Mouse (Mus musculus) neutrophil, adult 65 days (primary cell): ENCODE results near the gene Cib3. TPM values are rescaled to one million over a fixed set of nuclear protein-coding genes. Genes with fewer than 3 reads are reported as not detected.

Experiments used
- total RNA-seq: library from RNA; stranded (reverse); gene quantifications from 2 replicates; pipeline ENCODE4 v1.2.4, GENCODE M21; 2023

The Cib3 gene
- 0.88 and 1.3 TPM in 2 replicates for total RNA-seq

GRCm38 (mm10) chr8:72212751-72213150 lies at the start of gene Cib3:
Cib3 (minus strand) TSS chr8:72212837.

GRCm38 (mm10) chr8:72239499-72240402 lies 27.1 kb upstream of the Cib3 start, which contains the start of gene Ap1m1:
Ap1m1 (plus strand) TSS chr8:72240018.

GRCm38 (mm10) chr8:72219541-72220363 lies 7.1 kb upstream of the Cib3 start, which contains the start of gene Fam32a:
Fam32a (plus strand) TSS chr8:72219730.

DNA sequence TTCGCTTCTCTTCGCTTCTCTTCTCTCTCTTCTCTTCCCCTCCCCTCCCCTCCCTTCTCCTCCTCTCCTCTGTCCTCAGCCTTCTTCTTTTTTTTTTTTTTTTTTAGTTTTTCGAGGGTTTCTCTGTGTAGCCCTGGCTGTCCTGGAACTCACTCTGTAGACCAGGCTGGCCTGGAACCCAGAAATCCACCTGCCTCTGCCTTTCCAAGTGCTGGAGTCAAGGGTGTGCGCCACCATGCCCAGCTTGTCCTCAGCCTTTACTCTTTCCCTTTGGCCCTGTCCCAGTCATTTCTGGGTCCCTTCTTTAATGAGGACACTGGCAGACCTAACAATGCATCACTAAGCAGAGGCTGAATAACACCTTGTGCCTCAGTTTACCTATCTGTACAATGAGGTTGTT lies 899 bp upstream of the Cib3 start, which contains the start of gene Gm11034:
Gm11034 (minus strand) TSS at position 101 of the 400 bp plus-strand sequence.

DNA sequence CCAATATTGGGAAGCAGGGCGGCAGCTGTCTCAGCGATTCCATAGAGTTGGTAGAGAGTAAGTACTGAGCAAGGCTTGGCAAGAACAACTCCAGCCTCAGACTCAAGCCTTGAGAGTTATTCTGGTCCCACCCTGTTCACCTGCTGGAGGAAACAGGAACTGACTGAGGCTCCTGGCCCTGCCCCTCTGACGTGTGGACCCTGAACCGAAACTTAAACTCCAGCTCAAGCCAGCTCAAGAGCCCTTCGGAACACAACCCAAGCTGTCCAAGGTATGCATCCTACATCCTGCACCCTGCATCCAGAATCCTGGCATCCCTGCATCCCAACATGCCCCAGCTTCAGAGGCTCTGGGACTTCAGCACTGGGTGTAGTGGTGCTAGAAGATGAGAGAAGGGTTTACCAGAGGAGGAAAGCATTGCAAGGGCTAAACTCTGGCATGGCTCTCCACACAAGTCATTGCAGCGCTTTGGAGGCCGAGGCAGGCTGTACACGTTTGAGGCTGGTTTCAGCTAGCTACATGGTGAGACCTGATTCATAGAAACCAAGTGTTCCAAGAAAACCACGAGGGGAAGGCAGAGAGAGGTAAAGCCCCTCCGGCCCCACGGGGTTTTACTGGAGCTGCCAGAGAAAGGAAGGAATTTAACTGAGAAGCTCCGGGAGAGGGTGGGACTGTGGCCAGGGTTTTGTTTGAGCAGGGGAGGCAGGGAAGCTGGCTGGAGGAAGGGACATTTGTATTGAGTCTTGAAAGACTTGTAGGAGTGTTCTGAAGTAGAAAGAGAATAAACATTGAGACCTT lies 23.0 kb downstream of the Cib3 start, which contains the start of gene Hsh2d:
Hsh2d (plus strand) TSS at position 222 of the 798 bp plus-strand sequence.

GRCm38 (mm10) chr8:72160707-72161697 lies 51.6 kb downstream of the Cib3 start, which contains the start of gene Rab8a:
Rab8a (plus strand) TSS chr8:72161200.

Other genes with a start within 250 kb of the Cib3 start
- 288 and 392 TPM in 2 replicates for gene Cyp4f18, start 203.2 kb downstream of the Cib3 start, total RNA-seq
- 0.50 and 0.98 TPM in 2 replicates for gene Olfr372, start 171.6 kb downstream of the Cib3 start, total RNA-seq
- gene Olfr373, start 129.7 kb downstream of the Cib3 start, total RNA-seq: 0.68 and 1.6 TPM in 2 replicates
- gene Olfr374, start 105.8 kb downstream of the Cib3 start, total RNA-seq: 0.27 and 1.1 TPM in 2 replicates
- gene Tpm4, start 77.9 kb downstream of the Cib3 start, total RNA-seq: 188 and 212 TPM in 2 replicates
- 131 and 140 TPM in 2 replicates for gene Rab8a, start 51.6 kb downstream of the Cib3 start, total RNA-seq
- gene Hsh2d, start 23.2 kb downstream of the Cib3 start, total RNA-seq: 12.8 and 17.4 TPM in 2 replicates
- gene Gm11034, start 799 bp upstream of the Cib3 start, total RNA-seq: not detected in 2 replicates
- 102 and 118 TPM in 2 replicates for gene Fam32a, start 6.9 kb upstream of the Cib3 start, total RNA-seq
- 156 and 168 TPM in 2 replicates for gene Ap1m1, start 27.2 kb upstream of the Cib3 start, total RNA-seq
- 63.1 and 91.0 TPM in 2 replicates for gene Gm10282, start 92.4 kb upstream of the Cib3 start, total RNA-seq
- 2,209 and 2,764 TPM in 2 replicates for gene Klf2, start 106.2 kb upstream of the Cib3 start, total RNA-seq
- gene Eps15l1, start 208.6 kb upstream of the Cib3 start, total RNA-seq: 46.0 and 60.4 TPM in 2 replicates
- not detected in 2 replicates for gene Calr3, start 231.0 kb upstream of the Cib3 start, total RNA-seq
- 0.79 and 1.6 TPM in 2 replicates for gene 1700030K09Rik, start 231.0 kb upstream of the Cib3 start, total RNA-seq